Mouse (Mus musculus) erythroid progenitor cell, adult 5-6 weeks (primary cell): Measurements from ENCODE around the gene Itga5. TPM values are rescaled to one million over a fixed set of nuclear protein-coding genes. Genes with fewer than 3 reads are reported as not detected.

Source experiments
- ATAC-seq: replicated peaks from 2 replicates; pipeline ENCODE4 v1.8.0; 2016; ENCODE audit warnings: moderate number of reproducible peaks, mild to moderate bottlenecking, moderate TSS enrichment, inconsistent platforms; ENCODE audit not compliant: poor library complexity, low FRiP score, severe bottlenecking
- total RNA-seq, 2 experiments: library from RNA; stranded (forward) in 1 of 2; stranded (reverse) in 1 of 2; fragments of 150-400 nt in 1 of 2; fragments of 186-747, 209-891 nt in 1 of 2; gene quantifications; 2 replicates each; pipeline versions ENCODE4 v1.2.3 to v1.2.4; 2015 to 2017; ENCODE audit warnings: low replicate concordance in 2 of 2

Itga5 gene
- total RNA-seq, 2 experiments from 2014 or later: 0.15 to 5.0 TPM

DNA sequence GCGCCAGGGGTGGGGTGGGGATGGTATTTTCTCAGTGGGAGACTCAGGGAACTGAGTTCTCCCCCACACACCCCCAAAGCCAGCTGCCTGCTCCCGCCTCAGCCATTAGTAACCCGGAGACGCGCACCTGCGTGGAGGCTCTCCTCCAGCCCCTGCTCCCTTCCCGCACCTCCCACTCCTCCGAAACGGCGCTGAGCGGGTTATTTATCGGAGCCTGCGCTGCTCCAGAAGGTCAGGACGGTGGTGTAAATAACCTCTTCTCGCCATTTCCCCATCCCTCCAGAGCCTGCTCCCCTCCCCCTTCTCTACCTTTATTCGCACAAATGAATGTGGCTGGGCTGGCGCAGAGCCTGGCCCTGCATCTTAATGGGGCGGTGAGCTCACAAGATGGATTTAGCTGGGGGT, 66.5 kb downstream of the Itga5 start:
- no peak for ATAC-seq

DNA sequence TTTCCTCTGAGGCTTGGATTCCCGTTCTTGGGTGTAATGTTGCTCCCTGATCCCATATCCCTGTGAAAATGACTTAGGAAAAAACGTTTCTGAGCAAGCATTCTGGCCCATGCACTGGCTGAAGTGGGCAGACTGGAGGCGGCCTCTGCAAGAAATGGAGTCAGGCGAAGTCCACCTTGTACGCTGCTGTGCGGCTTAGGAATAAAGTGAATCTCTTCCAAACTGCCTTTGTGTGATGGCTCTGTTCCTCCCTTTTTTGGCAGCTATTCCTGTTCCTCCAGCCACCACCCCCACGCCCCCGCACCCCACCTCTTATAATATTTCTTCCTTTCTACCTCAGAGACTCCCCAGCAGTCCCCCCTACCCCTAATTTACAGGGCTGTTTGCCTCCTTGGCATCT, 66.9 kb downstream of the Itga5 start:
- ATAC-seq: no peak

DNA sequence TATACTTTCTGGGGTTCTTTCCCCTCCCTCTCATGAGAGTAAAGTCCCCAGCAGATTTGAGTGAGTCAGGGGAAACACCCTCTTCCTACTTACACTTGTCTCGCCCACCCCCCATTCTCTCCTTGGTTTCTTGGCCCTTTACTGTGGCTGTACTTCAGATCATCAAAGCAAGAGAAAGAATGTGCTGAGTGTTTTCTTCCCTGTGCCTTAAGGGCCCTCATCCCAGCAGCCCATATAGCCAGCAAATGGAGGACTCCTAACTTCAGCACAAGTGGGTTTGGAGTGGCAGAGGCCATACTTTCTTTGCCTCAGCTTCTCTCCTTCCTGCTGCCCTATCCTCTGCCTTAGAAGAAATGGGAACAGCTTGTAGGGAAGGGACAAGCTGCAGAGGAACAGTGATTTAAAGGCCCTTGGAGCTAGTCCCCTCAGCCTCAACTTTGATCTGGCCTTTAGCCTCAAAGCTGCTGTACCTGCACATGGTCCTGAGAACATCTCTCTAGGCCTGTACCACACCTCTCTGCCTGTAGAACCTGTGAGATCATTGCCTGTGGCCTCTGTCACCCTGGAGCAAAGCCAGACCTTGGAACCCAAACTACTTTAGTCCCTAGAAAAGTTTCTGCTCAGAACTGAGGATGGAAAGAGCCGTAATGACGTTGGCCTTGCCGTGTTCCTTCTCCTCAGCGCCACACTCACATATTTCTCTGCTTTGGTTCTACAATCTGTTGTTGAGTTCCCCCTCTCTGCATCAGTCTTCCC, 67.5 kb downstream of the Itga5 start:
- no peak for ATAC-seq

DNA sequence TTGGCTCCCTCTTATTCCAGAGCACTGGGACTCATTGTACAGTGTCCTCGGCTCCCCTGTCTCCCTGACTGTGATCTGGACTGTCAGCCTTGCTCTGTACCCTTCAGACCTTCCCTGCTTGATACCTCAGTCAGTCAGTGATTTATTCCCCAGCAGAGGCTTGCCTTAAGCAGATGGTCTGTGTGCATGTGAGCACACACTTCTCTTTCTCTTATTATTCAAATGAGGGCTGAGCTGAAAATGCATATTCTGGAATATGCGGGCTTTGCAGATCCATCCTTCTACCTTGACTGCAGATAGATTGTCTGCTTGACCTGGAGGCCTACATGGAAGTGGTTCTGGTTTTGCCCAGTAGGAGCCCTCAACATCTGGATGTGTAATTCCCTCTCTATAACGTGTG, 68.5 kb downstream of the Itga5 start:
- ATAC-seq: no peak

DNA sequence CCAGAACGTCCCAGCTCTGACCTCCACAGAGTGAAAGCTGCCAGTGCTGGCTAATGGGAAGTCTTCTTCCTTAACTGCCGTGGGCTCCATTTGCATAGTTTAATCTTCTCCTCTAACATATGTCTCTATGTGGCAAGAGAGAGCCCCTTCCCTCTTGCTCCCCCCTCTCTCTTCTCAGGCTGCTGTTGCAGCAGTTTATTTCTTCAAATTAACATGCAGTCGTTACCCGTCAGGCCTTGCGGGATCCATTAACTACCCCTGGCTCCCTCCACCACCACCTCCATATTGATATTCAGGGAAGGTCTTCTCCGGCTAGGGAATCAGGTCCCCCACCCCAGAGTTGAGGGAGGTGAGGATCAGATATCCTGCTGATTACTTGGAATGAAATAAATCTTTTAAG, 69.2 kb downstream of the Itga5 start:
- no peak for ATAC-seq

DNA sequence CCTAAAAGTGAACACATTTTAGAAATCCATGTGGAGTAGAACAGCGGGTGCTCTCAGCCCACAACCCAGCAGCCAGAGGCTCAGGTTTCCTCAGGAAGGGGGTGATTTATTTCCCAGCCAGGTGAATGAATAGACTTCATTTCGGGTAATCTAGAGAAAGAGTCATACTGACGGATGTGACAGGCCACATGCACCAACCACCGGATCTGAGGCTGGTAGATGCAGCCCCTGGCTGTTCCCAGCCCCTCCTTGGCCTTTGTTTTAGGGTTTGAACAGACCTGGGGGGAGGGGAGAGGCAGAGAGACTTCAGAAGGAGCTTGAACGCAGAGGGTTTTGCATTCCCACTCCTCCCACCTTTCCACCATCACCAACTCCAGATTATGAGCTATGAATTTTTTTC, 70.7 kb downstream of the Itga5 start:
- ATAC-seq: no peak

DNA sequence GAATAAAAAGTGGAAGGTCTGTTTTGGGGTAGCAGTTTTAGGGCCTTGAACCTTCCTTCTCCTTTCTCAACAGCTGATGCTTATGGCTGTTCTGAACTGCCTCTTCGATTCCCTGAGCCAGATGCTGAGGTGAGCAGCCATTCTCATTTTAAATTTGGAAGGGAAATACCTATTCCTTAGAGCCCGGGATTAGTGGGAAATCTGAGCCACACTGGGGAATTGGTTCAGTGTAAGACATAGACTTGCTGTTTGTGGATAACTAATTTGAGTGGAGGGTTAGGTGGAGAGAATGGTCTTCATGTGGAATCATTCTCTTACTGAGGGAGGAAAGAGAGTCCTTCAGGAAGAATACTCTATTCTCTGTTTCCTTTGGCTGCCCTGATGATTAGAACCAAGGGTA, 71.9 kb downstream of the Itga5 start:
- ATAC-seq: no peak

Other genes with a start within 250 kb of the Itga5 start
- 3.6 TPM in 1 of 2 replicates, not detected in the other for gene Smug1, start 199.7 kb downstream of the Itga5 start, total RNA-seq (2015; ENCODE audit: low replicate concordance)
- gene Smug1, start 199.7 kb downstream of the Itga5 start, total RNA-seq (2017; ENCODE audit: low replicate concordance): 0.26 and 0.91 TPM in 2 replicates
- 181 and 243 TPM in 2 replicates for gene Cbx5, start 126.9 kb downstream of the Itga5 start, total RNA-seq (2015; ENCODE audit: low replicate concordance)
- gene Cbx5, start 126.9 kb downstream of the Itga5 start, total RNA-seq (2017; ENCODE audit: low replicate concordance): 214 and 236 TPM in 2 replicates
- 198 and 238 TPM in 2 replicates for gene Hnrnpa1, start 126.3 kb downstream of the Itga5 start, total RNA-seq (2015; ENCODE audit: low replicate concordance)
- gene Hnrnpa1, start 126.3 kb downstream of the Itga5 start, total RNA-seq (2017; ENCODE audit: low replicate concordance): 338 and 377 TPM in 2 replicates
- gene Nfe2, start 108.4 kb downstream of the Itga5 start, total RNA-seq (2015; ENCODE audit: low replicate concordance): 368 and 436 TPM in 2 replicates
- 353 and 370 TPM in 2 replicates for gene Nfe2, start 108.4 kb downstream of the Itga5 start, total RNA-seq (2017; ENCODE audit: low replicate concordance)
- 158 and 167 TPM in 2 replicates for gene Copz1, start 94.0 kb downstream of the Itga5 start, total RNA-seq (2015; ENCODE audit: low replicate concordance)
- 37.6 and 42.4 TPM in 2 replicates for gene Copz1, start 94.0 kb downstream of the Itga5 start, total RNA-seq (2017; ENCODE audit: low replicate concordance)
- gene Gpr84, start 56.2 kb downstream of the Itga5 start, total RNA-seq (2015; ENCODE audit: low replicate concordance): 0.72 TPM in 1 of 2 replicates, not detected in the other
- gene Gpr84, start 56.2 kb downstream of the Itga5 start, total RNA-seq (2017; ENCODE audit: low replicate concordance): 3.9 TPM in 1 of 2 replicates, not detected in the other
- 4.2 and 6.5 TPM in 2 replicates for gene Zfp385a, start 26.7 kb downstream of the Itga5 start, total RNA-seq (2015; ENCODE audit: low replicate concordance)
- gene Zfp385a, start 26.7 kb downstream of the Itga5 start, total RNA-seq (2017; ENCODE audit: low replicate concordance): 0.30 and 0.77 TPM in 2 replicates
- gene Gtsf1, start 63.7 kb upstream of the Itga5 start, total RNA-seq (2015; ENCODE audit: low replicate concordance): not detected in 2 replicates
- gene Gtsf1, start 63.7 kb upstream of the Itga5 start, total RNA-seq (2017; ENCODE audit: low replicate concordance): not detected in 2 replicates
- not detected in 2 replicates for gene Gtsf2, start 81.7 kb upstream of the Itga5 start, total RNA-seq (2015; ENCODE audit: low replicate concordance)
- gene Gtsf2, start 81.7 kb upstream of the Itga5 start, total RNA-seq (2017; ENCODE audit: low replicate concordance): not detected in 2 replicates
- 22.2 and 30.6 TPM in 2 replicates for gene Nckap1l, start 87.0 kb upstream of the Itga5 start, total RNA-seq (2015; ENCODE audit: low replicate concordance)
- gene Nckap1l, start 87.0 kb upstream of the Itga5 start, total RNA-seq (2017; ENCODE audit: low replicate concordance): 12.6 and 13.2 TPM in 2 replicates
- gene Pde1b, start 136.3 kb upstream of the Itga5 start, total RNA-seq (2015; ENCODE audit: low replicate concordance): 1.1 and 13.8 TPM in 2 replicates
- 1.2 and 2.2 TPM in 2 replicates for gene Pde1b, start 136.3 kb upstream of the Itga5 start, total RNA-seq (2017; ENCODE audit: low replicate concordance)
- not detected in 2 replicates for gene Ppp1r1a, start 171.2 kb upstream of the Itga5 start, total RNA-seq (2015; ENCODE audit: low replicate concordance)
- gene Ppp1r1a, start 171.2 kb upstream of the Itga5 start, total RNA-seq (2017; ENCODE audit: low replicate concordance): not detected in 2 replicates
- gene Glycam1, start 198.3 kb upstream of the Itga5 start, total RNA-seq (2015; ENCODE audit: low replicate concordance): not detected in 2 replicates
- not detected in 2 replicates for gene Glycam1, start 198.3 kb upstream of the Itga5 start, total RNA-seq (2017; ENCODE audit: low replicate concordance)